Mouse (Mus musculus) CH12.LX (cell line): ENCODE results near the gene Lonp2. TPM values are rescaled to one million over a fixed set of nuclear protein-coding genes. Genes with fewer than 3 reads are reported as not detected.

Source experiments
- DNase-seq: peaks from one replicate; pipeline ENCODE4 v3.0.0-alpha.2; 2013; ENCODE audit errors: extremely low read depth
- H3K27ac ChIP-seq: 2 replicates; pipeline ENCODE4 v1.5.1; 2012; ENCODE audit warnings: low read depth, mild to moderate bottlenecking, control low read depth, moderate library complexity; ENCODE audit not compliant: insufficient read depth
- H3K27me3 ChIP-seq: replicated peaks from 2 replicates; pipeline ENCODE3; 2012; ENCODE audit warnings: inconsistent platforms
- H3K36me3 ChIP-seq, 2 experiments: replicated peaks in 1 of 2; 2 replicates each; pipeline versions ENCODE3 to v1.6.1; 2012; ENCODE audit warnings: inconsistent platforms in 1 of 2, low read length in 1 of 2, mild to moderate bottlenecking in 1 of 2, mixed read lengths in 1 of 2, moderate library complexity in 1 of 2; ENCODE audit not compliant: control insufficient read depth in 1 of 2, insufficient read depth in 1 of 2
- H3K4me1 ChIP-seq, 2 experiments: 2 replicates each; pipeline ENCODE4 v1.6.1; 2012; ENCODE audit warnings: inconsistent platforms in 1 of 2, moderate library complexity in 1 of 2; ENCODE audit not compliant: insufficient read depth in 2 of 2, control insufficient read depth in 1 of 2
- H3K4me2 ChIP-seq: 2 replicates; pipeline ENCODE4 v1.6.1; 2012; ENCODE audit warnings: low read depth, mild to moderate bottlenecking, control low read depth; ENCODE audit not compliant: poor library complexity, insufficient read depth, severe bottlenecking
- H3K4me3 ChIP-seq, 3 experiments: fragments of 150-350 bp in 1 of 3; sonication (generic) in 1 of 3; replicated peaks in 1 of 3; 2 replicates each; pipeline versions ENCODE3 to v1.5.1; 2011 to 2012; ENCODE audit warnings: low read depth in 2 of 3, low read length in 2 of 3, mild to moderate bottlenecking in 2 of 3, moderate library complexity in 2 of 3, control low read depth in 1 of 3, improper control_type of control experiment in 1 of 3, inconsistent platforms in 1 of 3, mixed read lengths in 1 of 3; ENCODE audit not compliant: poor library complexity in 1 of 3
- H3K79me2 ChIP-seq: replicated peaks from 2 replicates; pipeline ENCODE4 v1.6.1; 2012; ENCODE audit warnings: mild to moderate bottlenecking, moderate library complexity; ENCODE audit not compliant: control insufficient read depth, poor library complexity, insufficient read depth, severe bottlenecking; ENCODE audit errors: extremely low read depth
- H3K9ac ChIP-seq: 2 replicates; pipeline ENCODE4 v1.6.1; 2012; ENCODE audit warnings: low read depth, mild to moderate bottlenecking, control low read depth, moderate library complexity; ENCODE audit not compliant: insufficient read depth
- H3K9me3 ChIP-seq: replicated peaks from 2 replicates; pipeline ENCODE3; 2012; ENCODE audit warnings: low read length, inconsistent platforms, mixed read lengths
- BHLHE40 ChIP-seq: IDR thresholded peaks from 2 replicates; pipeline ENCODE4 v1.6.1; 2011; ENCODE audit warnings: mild to moderate bottlenecking, low read depth, low read length, improper control_type of control experiment
- CHD1 ChIP-seq: IDR thresholded peaks from 2 replicates; pipeline ENCODE4 v1.6.1; 2012; ENCODE audit warnings: low read depth, low read length, improper control_type of control experiment, inconsistent platforms
- CHD2 ChIP-seq: IDR thresholded peaks from 2 replicates; pipeline ENCODE4 v1.6.1; 2011; ENCODE audit warnings: low read length, improper control_type of control experiment
- CTCF ChIP-seq, 2 experiments: IDR thresholded peaks in 1 of 2; conservative IDR thresholded peaks in 1 of 2; 2 replicates each; pipeline ENCODE4 v1.5.1; 2011 to 2012; ENCODE audit warnings: low read depth in 2 of 2, low read length in 2 of 2, improper control_type of control experiment in 1 of 2, inconsistent platforms in 1 of 2, mild to moderate bottlenecking in 1 of 2, moderate library complexity in 1 of 2
- E2F4 ChIP-seq: IDR thresholded peaks from 2 replicates; pipeline ENCODE4 v1.6.1; 2011; ENCODE audit warnings: low read depth, low read length, improper control_type of control experiment; ENCODE audit not compliant: insufficient replicate concordance
- ELF1 ChIP-seq: IDR thresholded peaks from 2 replicates; pipeline ENCODE4 v1.6.1; 2014; ENCODE audit warnings: low read depth, mild to moderate bottlenecking, inconsistent platforms, low read length, improper control_type of control experiment
- EP300 ChIP-seq: IDR thresholded peaks from 2 replicates; pipeline ENCODE4 v1.6.1; 2011; ENCODE audit warnings: low read length, improper control_type of control experiment
- ETS1 ChIP-seq: conservative IDR thresholded peaks from 2 replicates; pipeline ENCODE4 v1.6.1; 2012; ENCODE audit warnings: low read depth, mild to moderate bottlenecking, inconsistent platforms, low read length, improper control_type of control experiment, moderate library complexity
- GABPA ChIP-seq: IDR thresholded peaks from 2 replicates; pipeline ENCODE4 v1.6.1; 2012; ENCODE audit warnings: low read depth, low read length, improper control_type of control experiment, inconsistent platforms; ENCODE audit not compliant: insufficient replicate concordance
- HCFC1 ChIP-seq: IDR thresholded peaks from 2 replicates; pipeline ENCODE4 v1.6.1; 2012; ENCODE audit warnings: low read depth, mild to moderate bottlenecking, inconsistent platforms, low read length, improper control_type of control experiment
- IRF4 ChIP-seq: IDR thresholded peaks from 2 replicates; pipeline ENCODE4 v1.6.1; 2014; ENCODE audit warnings: low read depth, mild to moderate bottlenecking, inconsistent platforms, low read length, improper control_type of control experiment
- JUN ChIP-seq: IDR thresholded peaks from 2 replicates; pipeline ENCODE4 v1.6.1; 2011; ENCODE audit warnings: low read depth, mild to moderate bottlenecking, low read length, improper control_type of control experiment, moderate library complexity; ENCODE audit not compliant: insufficient read depth
- JUND ChIP-seq: conservative IDR thresholded peaks from 2 replicates; pipeline ENCODE4 v1.6.1; 2011; ENCODE audit warnings: low read depth, low read length, improper control_type of control experiment
- KAT2A ChIP-seq: IDR thresholded peaks from 2 replicates; pipeline ENCODE4 v1.6.1; 2012; ENCODE audit warnings: low read length, improper control_type of control experiment, inconsistent platforms; ENCODE audit not compliant: insufficient replicate concordance
- MAFK ChIP-seq: IDR thresholded peaks from 2 replicates; pipeline ENCODE4 v1.6.1; 2011; ENCODE audit warnings: low read length, improper control_type of control experiment; ENCODE audit not compliant: insufficient replicate concordance
- MAX ChIP-seq: IDR thresholded peaks from 2 replicates; pipeline ENCODE4 v1.6.1; 2011; ENCODE audit warnings: low read length, improper control_type of control experiment
- MAZ ChIP-seq: IDR thresholded peaks from 2 replicates; pipeline ENCODE4 v1.6.1; 2012; ENCODE audit warnings: low read depth, mild to moderate bottlenecking, inconsistent platforms, low read length, improper control_type of control experiment, moderate library complexity
- MEF2A ChIP-seq: IDR thresholded peaks from 2 replicates; pipeline ENCODE4 v1.6.1; 2014; ENCODE audit warnings: low read depth, mild to moderate bottlenecking, inconsistent platforms, low read length, improper control_type of control experiment, borderline replicate concordance
- MXI1 ChIP-seq: IDR thresholded peaks from 2 replicates; pipeline ENCODE4 v1.6.1; 2011; ENCODE audit warnings: mild to moderate bottlenecking, low read depth, low read length, improper control_type of control experiment
- MYC ChIP-seq: IDR thresholded peaks from 2 replicates; pipeline ENCODE4 v1.6.1; 2011; ENCODE audit warnings: low read depth, mild to moderate bottlenecking, improper control_type of control experiment, low read length
- NELFE ChIP-seq: IDR thresholded peaks from 2 replicates; pipeline ENCODE4 v1.6.1; 2011; ENCODE audit warnings: low read depth, low read length, improper control_type of control experiment
- NRF1 ChIP-seq: IDR thresholded peaks from 2 replicates; pipeline ENCODE4 v1.6.1; 2014; ENCODE audit warnings: low read depth, mild to moderate bottlenecking, inconsistent platforms, low read length, improper control_type of control experiment, moderate library complexity
- PAX5 ChIP-seq: IDR thresholded peaks from 2 replicates; pipeline ENCODE4 v1.6.1; 2012; ENCODE audit warnings: low read length, inconsistent platforms, mixed read lengths
- POLR2A ChIP-seq: IDR thresholded peaks from 2 replicates; pipeline ENCODE4 v1.6.1; 2011; ENCODE audit warnings: low read depth, mild to moderate bottlenecking, improper control_type of control experiment, low read length
- POLR2AphosphoS2 ChIP-seq: IDR thresholded peaks from 2 replicates; pipeline ENCODE4 v1.6.1; 2011; ENCODE audit warnings: low read depth, low read length, improper control_type of control experiment
- RAD21 ChIP-seq: IDR thresholded peaks from 2 replicates; pipeline ENCODE4 v1.6.1; 2011; ENCODE audit warnings: low read depth, mild to moderate bottlenecking, low read length, improper control_type of control experiment, moderate library complexity
- RCOR1 ChIP-seq: conservative IDR thresholded peaks from 2 replicates; pipeline ENCODE4 v1.6.1; 2012; ENCODE audit warnings: low read depth, mild to moderate bottlenecking, inconsistent platforms, low read length, improper control_type of control experiment
- SIN3A ChIP-seq: IDR thresholded peaks from 2 replicates; pipeline ENCODE4 v1.6.1; 2012; ENCODE audit warnings: low read length, improper control_type of control experiment, inconsistent platforms
- SMC3 ChIP-seq: IDR thresholded peaks from 2 replicates; pipeline ENCODE4 v1.6.1; 2011; ENCODE audit warnings: low read depth, low read length, improper control_type of control experiment
- TBP ChIP-seq: conservative IDR thresholded peaks from 2 replicates; pipeline ENCODE4 v1.6.1; 2011; ENCODE audit warnings: low read depth, low read length, improper control_type of control experiment
- TCF12 ChIP-seq: IDR thresholded peaks from 2 replicates; pipeline ENCODE4 v1.6.1; 2014; ENCODE audit warnings: low read depth, mild to moderate bottlenecking, inconsistent platforms, low read length, improper control_type of control experiment
- UBTF ChIP-seq: IDR thresholded peaks from 2 replicates; pipeline ENCODE4 v1.6.1; 2012; ENCODE audit warnings: low read depth, mild to moderate bottlenecking, inconsistent platforms, low read length, improper control_type of control experiment, moderate library complexity
- USF1 ChIP-seq: IDR thresholded peaks from 2 replicates; pipeline ENCODE4 v1.6.1; 2014; ENCODE audit warnings: low read depth, mild to moderate bottlenecking, inconsistent platforms, low read length, improper control_type of control experiment
- USF2 ChIP-seq: conservative IDR thresholded peaks from 2 replicates; pipeline ENCODE4 v1.6.1; 2011; ENCODE audit warnings: low read depth, low read length, improper control_type of control experiment
- ZKSCAN1 ChIP-seq: IDR thresholded peaks from 2 replicates; pipeline ENCODE4 v1.6.1; 2012; ENCODE audit warnings: low read depth, inconsistent platforms, low read length, improper control_type of control experiment, borderline replicate concordance
- ZMIZ1 ChIP-seq: IDR thresholded peaks from 2 replicates; pipeline ENCODE4 v1.6.1; 2012; ENCODE audit warnings: low read depth, mild to moderate bottlenecking, inconsistent platforms, low read length, improper control_type of control experiment
- ZNF384 ChIP-seq: IDR thresholded peaks from 2 replicates; pipeline ENCODE4 v1.6.1; 2012; ENCODE audit warnings: low read depth, low read length, improper control_type of control experiment, inconsistent platforms
- dilution Hi-C: fragments of 300-500 bp; cut with MboI; formaldehyde crosslinking; loops from 2 replicates; pipeline ENCODE4 v1.14.3; 2020; ENCODE audit warnings: low sequenced_read_pairs; ENCODE audit not compliant: extremely low pct_unique_long_range_greater_than_20kb, extremely low pct_ligation_motif_present
- in situ Hi-C: fragments of 300-500 bp; cut with MboI; formaldehyde crosslinking; loops from 3 replicates; pipeline ENCODE4 v1.14.3; 2019; ENCODE audit warnings: low sequenced_read_pairs, low pct_ligation_motif_present, low pct_unique_long_range_greater_than_20kb, mixed read lengths
- polyA plus RNA-seq: library from polyadenylated mRNA; unstranded; fragments of >175 nt; gene quantifications from 2 replicates; pipeline ENCODE4 v1.2.1, GENCODE M21; 2012; ENCODE audit warnings: low read depth; ENCODE audit not compliant: insufficient read length
- total RNA-seq, 2 experiments: library from RNA; depleted of rRNA; stranded (reverse); fragments of 300-350 nt in 1 of 2; fragments of >200 nt in 1 of 2; gene quantifications; 2 replicates each; pipeline ENCODE4 v1.2.3; 2012 to 2014

Lonp2 gene
- total and polyA plus RNA-seq, 3 experiments = 25.6 to 27.8 (median 26.4) TPM

GRCm38 (mm10) chr8:86745935-86746441 lies 122.1 kb downstream of the Lonp2 start:
- no peaks in the 10 kb centered on the region for H3K36me3 ChIP-seq
- H3K4me2 ChIP-seq = peak overlapping the region; percentile 91
- TF ChIP-seq RCOR1 (no peak), PAX5 (no peak), CHD1 (no peak), GABPA (no peak), MEF2A (no peak), IRF4 (0 out of 2 replicates have a peak, but pooled peaks have one; percentile 17), TCF12 (peak; percentile 51; the same call in 1 of the 2 replicates), NELFE (peak; percentile 82), JUND (no peak), BHLHE40 (no peak), MYC (no peak), CHD2 (no peak), CTCF (conservative IDR thresholded peaks at IDR 0.05 in 1 of 2, IDR thresholded peaks at IDR 0.05 in 1 of 2; ENCODE audit: low read depth in 2 of 2, low read length in 2 of 2) (no peak), ZKSCAN1 (no peak), KAT2A (no peak), USF2 (no peak), USF1 (no peak), ZMIZ1 (peak; percentile 53; the same call in 1 of the 2 replicates), MAFK (no peak), EP300 (no peak), MXI1 (no peak), E2F4 (no peak), POLR2A (peak; percentile 76), ELF1 (no peak), TBP (no peak), RAD21 (no peak), ETS1 (no peak), MAX (peak; percentile 72; the same call in 1 of the 2 replicates), ZNF384 (no peak), UBTF (no peak; the same call in 1 of the 2 replicates), HCFC1 (no peak), SMC3 (no peak), MAZ (no peak), JUN (no peak), NRF1 (peak; percentile 88), SIN3A (no peak), POLR2AphosphoS2 (no peak)
- H3K79me2 ChIP-seq = peaks cover 31% of the 10 kb centered on the region
- peaks cover 1% of the 10 kb centered on the region for H3K27me3 ChIP-seq
- H3K9ac ChIP-seq = peak overlapping the region; percentile 98
- peak; percentile 73 for DNase-seq
- H3K27ac ChIP-seq = peak overlapping the region; percentile 14; the same call in 1 of the 2 replicates
- peak overlapping the region; percentile 55 to 89 (median 80) for H3K4me3 ChIP-seq
- dilution Hi-C loops = no loop called here
- no peaks in the 10 kb centered on the region for H3K9me3 ChIP-seq
- H3K4me1 ChIP-seq = peaks cover 10 to 22% of the 10 kb centered on the region in 2 experiments; a peak in 3 of 4 replicates
- in situ Hi-C loops = no loop called here
